Mouse (Mus musculus) left cerebral cortex, adult 9 months (tissue): Measurements from ENCODE around the gene H3f3b.

ENCODE experiments used
- DNase-seq, 2 experiments: peaks; one replicate each; pipeline ENCODE4 v3.0.0; 2022; ENCODE audit warnings: low spot score in 2 of 2

H3f3b gene

GRCm38 (mm10) chr11:116027756-116028155 lies at the start of gene H3f3b:
H3f3b (minus strand) TSS chr11:116027962.
- DNase-seq: no peak

GRCm38 (mm10) chr11:116076836-116077235 lies 49.1 kb upstream of the H3f3b start:
- DNase-seq: no peak

GRCm38 (mm10) chr11:116076266-116076540 lies 48.4 kb upstream of the H3f3b start:
- no peak for DNase-seq

GRCm38 (mm10) chr11:116075539-116076265 lies 47.9 kb upstream of the H3f3b start:
- no peak for DNase-seq

- DNase-seq: no peak
These were observed 46.8 kb upstream of the H3f3b start for GRCm38 (mm10) chr11:116074436-116074991.

- no peak for DNase-seq
These were observed 44.8 kb upstream of the H3f3b start for GRCm38 (mm10) chr11:116072608-116073007.

GRCm38 (mm10) chr11:116071510-116071909 lies 43.7 kb upstream of the H3f3b start:
- DNase-seq: no peak

- no peak for DNase-seq
These were observed 37.6 kb upstream of the H3f3b start for GRCm38 (mm10) chr11:116065345-116065744.

- no peak for DNase-seq
These were observed 36.6 kb upstream of the H3f3b start for GRCm38 (mm10) chr11:116064187-116064867.

GRCm38 (mm10) chr11:116063562-116063961 lies 35.8 kb upstream of the H3f3b start:
- DNase-seq: peak in 1 of 2 experiments; percentile 44

GRCm38 (mm10) chr11:116062521-116062920 lies 34.8 kb upstream of the H3f3b start:
- DNase-seq: no peak

GRCm38 (mm10) chr11:116061641-116062415 lies 34.1 kb upstream of the H3f3b start:
- DNase-seq: peak; percentile 42 to 78

- DNase-seq: no peak
These were observed 32.8 kb upstream of the H3f3b start for GRCm38 (mm10) chr11:116060596-116060995.

- no peak for DNase-seq
These were observed 31.9 kb upstream of the H3f3b start for GRCm38 (mm10) chr11:116059691-116060025.

- DNase-seq: no peak
These were observed 31.3 kb upstream of the H3f3b start for GRCm38 (mm10) chr11:116058868-116059690.

- DNase-seq: peak in 1 of 2 experiments; percentile 71
These were observed 30.4 kb upstream of the H3f3b start for GRCm38 (mm10) chr11:116058022-116058614.

GRCm38 (mm10) chr11:116057237-116057881 lies 29.6 kb upstream of the H3f3b start:
- DNase-seq: no peak

GRCm38 (mm10) chr11:116055873-116056272 lies 28.1 kb upstream of the H3f3b start:
- DNase-seq: no peak

- DNase-seq: no peak
These were observed 25.9 kb upstream of the H3f3b start for GRCm38 (mm10) chr11:116053510-116054229.

GRCm38 (mm10) chr11:116050196-116050595 lies 22.4 kb upstream of the H3f3b start:
- DNase-seq: no peak
